Mouse (Mus musculus): ENCODE data around the gene Olfr1099. TPM values are rescaled to one million over a fixed set of nuclear protein-coding genes. Genes with fewer than 3 reads are reported as not detected.

The Olfr1099 gene
- total RNA-seq (2017): not detected in 2 replicates

GRCm38 (mm10) chr2:86960593-86960992, at the start of gene Olfr1099:
Gene Olfr1099, minus strand, starts transcription at chr2:86960693.
- ATAC-seq (replicated peaks in 1 of 2; ENCODE audit: insufficient read depth in 1 of 2, low FRiP score in 2 of 2, low TSS enrichment in 1 of 2, low read depth in 1 of 2, poor library complexity in 2 of 2, severe bottlenecking in 2 of 2): no peak

- no peak for ATAC-seq (replicated peaks in 1 of 2; ENCODE audit: insufficient read depth in 1 of 2, low FRiP score in 2 of 2, low TSS enrichment in 1 of 2, low read depth in 1 of 2, poor library complexity in 2 of 2, severe bottlenecking in 2 of 2)
Measured at GRCm38 (mm10) chr2:86998098-86998497, 37.6 kb upstream of the Olfr1099 start, which contains the start of gene Olfr1102. Gene Olfr1102, plus strand, starts transcription at chr2:86998398.

GRCm38 (mm10) chr2:86991121-86991520, 30.6 kb upstream of the Olfr1099 start, which contains the start of gene Olfr1101:
Gene Olfr1101, minus strand, starts transcription at chr2:86991221.
- no peak for ATAC-seq (replicated peaks in 1 of 2; ENCODE audit: insufficient read depth in 1 of 2, low FRiP score in 2 of 2, low TSS enrichment in 1 of 2, low read depth in 1 of 2, poor library complexity in 2 of 2, severe bottlenecking in 2 of 2)

- no peak for ATAC-seq (replicated peaks in 1 of 2; ENCODE audit: insufficient read depth in 1 of 2, low FRiP score in 2 of 2, low TSS enrichment in 1 of 2, low read depth in 1 of 2, poor library complexity in 2 of 2, severe bottlenecking in 2 of 2)
Measured at GRCm38 (mm10) chr2:86979854-86980253, 19.4 kb upstream of the Olfr1099 start, which contains the start of gene Olfr1100. Gene Olfr1100, minus strand, starts transcription at chr2:86979954.

DNA sequence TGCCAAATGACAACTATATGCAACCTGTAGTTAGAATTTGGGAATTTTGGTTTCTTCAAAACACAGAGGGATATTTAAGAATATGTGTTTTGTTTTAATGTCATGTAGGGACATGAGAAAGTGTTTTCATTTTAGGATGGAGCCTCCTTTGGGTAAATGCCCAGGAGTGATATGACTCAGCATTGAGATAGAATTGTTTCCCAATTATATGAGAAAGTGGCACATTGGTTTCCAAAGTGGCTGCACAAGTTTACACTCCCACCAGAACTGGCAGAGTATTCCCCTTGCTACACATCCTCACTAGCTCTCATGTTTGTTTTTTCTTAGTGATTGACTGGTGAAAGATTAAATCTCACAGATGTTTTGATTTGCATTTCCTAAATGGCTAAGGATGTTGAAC, 33.9 kb downstream of the Olfr1099 start:
- no peak for ATAC-seq (replicated peaks in 1 of 2; ENCODE audit: insufficient read depth in 1 of 2, low FRiP score in 2 of 2, low TSS enrichment in 1 of 2, low read depth in 1 of 2, poor library complexity in 2 of 2, severe bottlenecking in 2 of 2)

DNA sequence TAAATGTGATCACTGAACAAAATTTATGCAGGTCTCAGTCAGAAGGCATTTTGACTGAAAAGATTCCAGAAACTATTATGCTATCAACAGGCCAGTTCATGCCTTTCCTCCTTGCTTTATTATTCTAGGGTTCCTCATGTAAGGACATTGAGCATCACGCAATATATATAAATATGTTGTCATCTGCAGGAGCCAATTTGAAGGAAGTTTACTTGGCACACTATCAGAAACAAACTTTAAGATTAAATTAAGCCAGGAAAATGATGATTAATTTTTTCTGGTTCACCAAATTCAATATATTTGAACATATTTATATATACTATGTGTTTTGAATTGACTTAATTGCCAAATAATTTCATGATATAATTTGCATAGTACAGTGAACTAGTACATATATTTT, 36.0 kb downstream of the Olfr1099 start, which contains the start of gene Olfr1098:
Gene Olfr1098, minus strand, starts transcription at position 101 of the 400 bp plus-strand sequence.
- no peak for ATAC-seq (replicated peaks in 1 of 2; ENCODE audit: insufficient read depth in 1 of 2, low FRiP score in 2 of 2, low TSS enrichment in 1 of 2, low read depth in 1 of 2, poor library complexity in 2 of 2, severe bottlenecking in 2 of 2)

DNA sequence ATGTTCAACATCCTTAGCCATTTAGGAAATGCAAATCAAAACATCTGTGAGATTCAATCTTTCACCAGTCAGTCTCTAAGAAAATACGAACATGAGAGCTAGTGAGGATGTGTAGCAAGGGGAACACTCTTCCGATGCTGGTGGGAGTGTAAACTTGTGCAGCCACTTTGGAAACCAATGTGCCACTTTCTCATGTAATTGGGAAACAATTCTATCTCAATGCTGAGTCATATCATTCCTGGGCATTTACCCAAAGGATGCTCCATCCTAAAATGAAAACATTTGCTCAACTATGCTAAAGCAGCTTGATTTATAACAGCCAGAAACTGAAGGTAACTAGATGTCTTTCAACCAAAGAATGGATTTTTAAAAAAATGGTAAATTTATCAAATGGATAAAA, 54.8 kb downstream of the Olfr1099 start:
- ATAC-seq (replicated peaks in 1 of 2; ENCODE audit: insufficient read depth in 1 of 2, low FRiP score in 2 of 2, low TSS enrichment in 1 of 2, low read depth in 1 of 2, poor library complexity in 2 of 2, severe bottlenecking in 2 of 2): no peak

Other genes with a start within 250 kb of the Olfr1099 start
- not detected in 2 replicates for gene Olfr1089, start 227.0 kb downstream of the Olfr1099 start, total RNA-seq (2017)
- not detected in 2 replicates for gene Olfr1090, start 201.7 kb downstream of the Olfr1099 start, total RNA-seq (2017)
- gene Olfr1093, start 178.2 kb downstream of the Olfr1099 start, total RNA-seq (2017): not detected in 2 replicates
- not detected in 2 replicates for gene Olfr141, start 150.7 kb downstream of the Olfr1099 start, total RNA-seq (2017)
- not detected in 2 replicates for gene Olfr1094, start 136.0 kb downstream of the Olfr1099 start, total RNA-seq (2017)
- not detected in 2 replicates for gene Olfr1095, start 109.0 kb downstream of the Olfr1099 start, total RNA-seq (2017)
- not detected in 2 replicates for gene Gm13723, start 85.9 kb downstream of the Olfr1099 start, total RNA-seq (2017)
- gene Olfr1097, start 68.5 kb downstream of the Olfr1099 start, total RNA-seq (2017): not detected in 2 replicates
- gene Olfr1098, start 36.1 kb downstream of the Olfr1099 start, total RNA-seq (2017): not detected in 2 replicates
- not detected in 2 replicates for gene Olfr1100, start 19.3 kb upstream of the Olfr1099 start, total RNA-seq (2017)
- not detected in 2 replicates for gene Olfr1101, start 30.5 kb upstream of the Olfr1099 start, total RNA-seq (2017)
- not detected in 2 replicates for gene Olfr1102, start 37.7 kb upstream of the Olfr1099 start, total RNA-seq (2017)
- not detected in 2 replicates for gene Olfr1104, start 66.4 kb upstream of the Olfr1099 start, total RNA-seq (2017)
- gene Olfr1105, start 75.8 kb upstream of the Olfr1099 start, total RNA-seq (2017): not detected in 2 replicates
- not detected in 2 replicates for gene Olfr1106, start 91.6 kb upstream of the Olfr1099 start, total RNA-seq (2017)
- gene Olfr1107, start 115.1 kb upstream of the Olfr1099 start, total RNA-seq (2017): not detected in 2 replicates
- gene Olfr1109, start 135.3 kb upstream of the Olfr1099 start, total RNA-seq (2017): not detected in 2 replicates
- not detected in 2 replicates for gene Olfr259, start 153.9 kb upstream of the Olfr1099 start, total RNA-seq (2017)
- not detected in 2 replicates for gene Olfr1110, start 179.6 kb upstream of the Olfr1099 start, total RNA-seq (2017)
- gene Olfr1111, start 191.9 kb upstream of the Olfr1099 start, total RNA-seq (2017): not detected in 2 replicates
- not detected in 2 replicates for gene Olfr1112, start 227.1 kb upstream of the Olfr1099 start, total RNA-seq (2017)
- not detected in 2 replicates for gene Olfr1113, start 248.3 kb upstream of the Olfr1099 start, total RNA-seq (2017)